ENCODE assay signal across 9 mouse cellular contexts in genomic region chr14:21552958-21553357, GRCm38 (mm10).
DNase-seq lines count a peak whose midpoint lies in the region; TF ChIP-seq lines count a peak whose summit lies in the region.
"Had no signal": no experiment of that assay in that cellular context is flagged by ENCODE, and none has a peak within 500 bp of the region (broad histone marks: within the 10 kb centered on the region; RNA-seq: fewer than 3 reads in every experiment).

No protein-coding gene starts in this region.

- DNase-seq in layer of hippocampus, adult 2 months (ENCODE audit: low spot score in 2 of 2) = no peak
- no peak for DNase-seq in layer of hippocampus, adult 8-10 months (ENCODE audit: low spot score in 2 of 2)
- DNase-seq in kidney, postnatal 10 days = peak; percentile 38
- peak; percentile 79 for DNase-seq in lung, postnatal 36 days
- DNase-seq in thymus, postnatal 10 days (ENCODE audit: low spot score in 2 of 2) = no peak
- DNase-seq in frontal cortex, postnatal 10 days (ENCODE audit: low spot score in 2 of 2) = no peak
- DNase-seq in cerebellum, postnatal 25 days = no peak
- DNase-seq: liver, postnatal 0 days had no signal

- 0 out of 2 replicates have a peak, but pooled peaks have one; percentile 20 for TF ChIP-seq POLR2A in cortical plate, adult 2 months (IDR thresholded peaks at IDR 0.05; ENCODE audit: extremely low read depth, insufficient read depth, low read length)

- no peak overlapping the region for H3K4me3 ChIP-seq in layer of hippocampus, adult 2 months
- H3K4me3 ChIP-seq in cortical plate, adult 2 months (ENCODE audit: insufficient read depth, low read length) = no peak overlapping the region

- peak overlapping the region; percentile 2; the same call in 1 of the 2 replicates for H3K27ac ChIP-seq in layer of hippocampus, adult 2 months
- peak overlapping the region; percentile 72; the same call in 1 of the 2 replicates for H3K27ac ChIP-seq in cortical plate, adult 2 months (ENCODE audit: insufficient read depth, low read length)

- TF ChIP-seq CTCF in layer of hippocampus, adult 2 months (conservative IDR thresholded peaks at IDR 0.05) = no peak
- no peak for TF ChIP-seq CTCF in cortical plate, adult 2 months (IDR thresholded peaks at IDR 0.05; ENCODE audit: extremely low read depth, insufficient read depth, low read length)

- peaks cover 13% of the 10 kb centered on the region for H3K4me1 ChIP-seq in cortical plate, adult 2 months (ENCODE audit: control insufficient read depth, insufficient read depth, low read length)

Comparison
In these comparisons a context has a peak if more than half of its experiments do, and no peak if none do; other contexts are left out.
1. DNase-seq: peak in kidney, postnatal 10 days (single experiment) and lung, postnatal 36 days (single experiment); none in layer of hippocampus, adult 2 months (0 of 2), layer of hippocampus, adult 8-10 months (0 of 2), thymus, postnatal 10 days (0 of 2), frontal cortex, postnatal 10 days (0 of 2) and cerebellum, postnatal 25 days (0 of 2).